Comparison of ENCODE assay signal across 8 mouse cellular contexts in the genomic region with DNA sequence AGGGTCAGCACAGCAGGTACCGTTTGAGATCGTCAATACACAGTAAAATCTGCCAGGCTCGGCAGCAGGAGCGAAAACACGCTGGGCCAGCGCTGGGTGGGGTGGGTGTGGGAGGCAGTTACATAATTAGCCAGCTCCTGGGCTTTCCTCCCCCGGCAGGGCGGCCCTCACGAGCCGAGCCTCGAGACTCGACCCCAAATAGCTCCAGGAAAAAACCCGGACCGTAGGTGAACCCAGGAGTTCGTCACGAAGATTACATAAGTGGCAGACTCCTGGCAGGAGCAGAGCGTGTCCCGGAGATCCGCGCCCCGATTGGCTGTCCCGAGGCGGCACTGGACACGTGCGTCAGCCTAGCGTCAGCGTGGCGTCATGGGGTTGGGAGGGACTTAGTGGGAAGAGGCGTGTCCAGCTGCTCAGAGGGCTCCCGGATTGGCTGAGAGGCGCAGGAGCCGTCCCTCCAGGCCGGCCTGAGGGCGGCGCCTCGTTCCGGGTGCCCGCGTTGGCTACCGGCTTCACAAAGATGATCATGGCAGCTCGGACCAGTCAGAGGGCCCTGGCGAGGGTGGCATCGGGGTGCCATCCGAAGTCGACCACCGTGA. TPM values are rescaled to one million over a fixed set of nuclear protein-coding genes. Genes with fewer than 3 reads are reported as not detected.
DNase-seq lines count a peak whose midpoint lies in the region; ATAC-seq lines count a peak whose summit lies in the region.

A gene (plus strand): TSS at position 416 of the 599 bp plus-strand sequence.

- peak within 1 kb of the TSS; percentile 84 for H3K4me2 ChIP-seq in hindbrain, embryonic 12.5 days (replicated peaks)

- peak within 1 kb of the TSS; percentile 79 for H3K4me3 ChIP-seq in hindbrain, embryonic 12.5 days

- no peaks in the 10 kb centered on the region for H3K9me3 ChIP-seq in hindbrain, embryonic 12.5 days (replicated peaks)

- no peaks in the 10 kb centered on the region for H3K36me3 ChIP-seq in hindbrain, embryonic 12.5 days

- peak; percentile 100 for ATAC-seq in hindbrain, embryonic 12.5 days (ENCODE audit: low FRiP score)

- peak; percentile 100 for DNase-seq in NIH3T3 (ENCODE audit: low read depth)
- peak; percentile 99 for DNase-seq in cerebellum, postnatal 10 days
- DNase-seq in frontal cortex, postnatal 10 days (ENCODE audit: low spot score in 2 of 2) = peak; percentile 98 to 99
- DNase-seq in layer of hippocampus, postnatal 14 days (ENCODE audit: low spot score in 2 of 2) = peak; percentile 97 to 99
- DNase-seq in lung, postnatal 14 days = peak; percentile 99
- DNase-seq in retina, adult 2 months (ENCODE audit: low read depth, low spot score) = peak; percentile 97
- DNase-seq in thymus, postnatal 36 days = peak; percentile 97

- H3K4me1 ChIP-seq in hindbrain, embryonic 12.5 days = peaks cover 12% of the 10 kb centered on the region

- no peaks in the 10 kb centered on the region for H3K27me3 ChIP-seq in hindbrain, embryonic 12.5 days

- peak within 1 kb of the TSS; percentile 64 for H3K27ac ChIP-seq in hindbrain, embryonic 12.5 days

- H3K9ac ChIP-seq in hindbrain, embryonic 12.5 days = peak within 1 kb of the TSS; percentile 75

- 0% methylated on average over 46 of the region's 46 CpGs for WGBS in hindbrain, embryonic 12.5 days

RNA-seq across cellular contexts. Expression of the gene that starts here (rescaled TPM):
- polyA plus RNA-seq in hindbrain, embryonic 12.5 days (2016; fragmentation: Nextera tagmentation; extraction: Ambion mirVana) = 29.8 and 31.4 TPM in 2 replicates
- total RNA-seq in layer of hippocampus, postnatal 14 days (2021) = 10 to 100 TPM; 19.8 to 22.6 TPM

Comparison
In these comparisons a context has a peak if more than half of its experiments do, and no peak if none do; other contexts are left out.
1. Peak in every context shown above with its lines: DNase-seq, ATAC-seq, H3K4me3 ChIP-seq and H3K27ac ChIP-seq.